Mouse (Mus musculus) liver, adult 2 months (tissue): ENCODE data around the gene Banp.

Source experiments
- CTCF ChIP-seq: fragments of 200-500 bp; IDR thresholded peaks from 2 replicates; pipeline ENCODE4 v1.5.1; 2011; ENCODE audit warnings: low read depth, low read length, control low read depth
- POLR2A ChIP-seq: fragments of 200-500 bp; IDR thresholded peaks from 2 replicates; pipeline ENCODE4 v1.6.1; 2011; ENCODE audit warnings: low read length, control low read depth; ENCODE audit not compliant: insufficient read depth; ENCODE audit errors: extremely low read depth

- TF ChIP-seq CTCF (no peak), POLR2A (no peak)
Measured at GRCm38 (mm10) chr8:121921582-121921981, 28.0 kb upstream of the Banp start.
